Mouse (Mus musculus) adrenal gland, postnatal 10 days (tissue): ENCODE measurements around the gene Slc24a3. TPM values are rescaled to one million over a fixed set of nuclear protein-coding genes. Genes with fewer than 3 reads are reported as not detected.

Source experiments
- DNase-seq: peaks from one replicate; pipeline ENCODE4 v3.0.0; 2021; ENCODE audit warnings: mixed read lengths
- total RNA-seq, 2 experiments: library from RNA; stranded (reverse); gene quantifications; 2 replicates each; pipeline ENCODE4 v1.2.3; 2021

Slc24a3 gene
- total RNA-seq, 2 experiments from 2014 or later = 36.7 to 37.2 TPM

- no peak for DNase-seq
Measured at GRCm38 (mm10) chr2:145439755-145440154, 272.2 kb downstream of the Slc24a3 start.

- no peak for DNase-seq
Measured at GRCm38 (mm10) chr2:145457106-145457747, 289.7 kb downstream of the Slc24a3 start.

GRCm38 (mm10) chr2:145460854-145461423 lies 293.4 kb downstream of the Slc24a3 start:
- DNase-seq = peak; percentile 24

GRCm38 (mm10) chr2:145462253-145462652 lies 294.7 kb downstream of the Slc24a3 start:
- DNase-seq = no peak

GRCm38 (mm10) chr2:145468701-145469325 lies 301.3 kb downstream of the Slc24a3 start:
- no peak for DNase-seq

- no peak for DNase-seq
Measured at GRCm38 (mm10) chr2:145477484-145477883, 309.9 kb downstream of the Slc24a3 start.

GRCm38 (mm10) chr2:145479676-145480075 lies 312.1 kb downstream of the Slc24a3 start:
- DNase-seq = no peak

- DNase-seq = no peak
Measured at GRCm38 (mm10) chr2:145500231-145500630, 332.7 kb downstream of the Slc24a3 start.

- no peak for DNase-seq
Measured at GRCm38 (mm10) chr2:145501472-145501871, 333.9 kb downstream of the Slc24a3 start.

GRCm38 (mm10) chr2:145507702-145508101 lies 340.1 kb downstream of the Slc24a3 start:
- peak; percentile 65 for DNase-seq

- DNase-seq = peak; percentile 64
Measured at GRCm38 (mm10) chr2:145510650-145511225, 343.2 kb downstream of the Slc24a3 start.

- no peak for DNase-seq
Measured at GRCm38 (mm10) chr2:145515956-145516355, 348.4 kb downstream of the Slc24a3 start.

- peak; percentile 88 for DNase-seq
Measured at GRCm38 (mm10) chr2:145517346-145517745, 349.8 kb downstream of the Slc24a3 start.

GRCm38 (mm10) chr2:145522017-145522416 lies 354.5 kb downstream of the Slc24a3 start:
- peak; percentile 27 for DNase-seq

GRCm38 (mm10) chr2:145523381-145523780 lies 355.8 kb downstream of the Slc24a3 start:
- no peak for DNase-seq

- DNase-seq = no peak
Measured at GRCm38 (mm10) chr2:145527151-145527550, 359.6 kb downstream of the Slc24a3 start.

GRCm38 (mm10) chr2:145530941-145531353 lies 363.4 kb downstream of the Slc24a3 start:
- no peak for DNase-seq

- DNase-seq = no peak
Measured at GRCm38 (mm10) chr2:145533086-145533485, 365.5 kb downstream of the Slc24a3 start.

GRCm38 (mm10) chr2:145535307-145535706 lies 367.8 kb downstream of the Slc24a3 start:
- no peak for DNase-seq

GRCm38 (mm10) chr2:145535774-145536173 lies 368.2 kb downstream of the Slc24a3 start:
- DNase-seq = no peak

- no peak for DNase-seq
Measured at GRCm38 (mm10) chr2:145536986-145537385, 369.4 kb downstream of the Slc24a3 start.

GRCm38 (mm10) chr2:145541695-145542094 lies 374.1 kb downstream of the Slc24a3 start:
- DNase-seq = no peak

GRCm38 (mm10) chr2:145546071-145546470 lies 378.5 kb downstream of the Slc24a3 start:
- no peak for DNase-seq
